Mouse (Mus musculus) neural tube, embryonic 11.5 days (tissue): ENCODE measurements around the gene Tead3. TPM values are rescaled to one million over a fixed set of nuclear protein-coding genes. Genes with fewer than 3 reads are reported as not detected.

Source experiments
- ATAC-seq: fragments of 200-750 bp; cut with Nextera tagmentation; 2 replicates; pipeline ENCODE4 v1.8.0; 2017; ENCODE audit warnings: moderate number of reproducible peaks, mild to moderate bottlenecking, moderate TSS enrichment, moderate library complexity; ENCODE audit not compliant: insufficient read depth, low FRiP score, low TSS enrichment
- DNase-seq: peaks from one replicate; pipeline ENCODE4 v3.0.0-alpha.2; 2015; ENCODE audit warnings: low spot score
- H3K27ac ChIP-seq: fragments of 300-500 bp; sonication (generic); 2 replicates; pipeline ENCODE4 v1.5.1; 2014; ENCODE audit warnings: low read depth, mild to moderate bottlenecking, low read length
- H3K27me3 ChIP-seq: fragments of 300-500 bp; sonication (generic); 2 replicates; pipeline ENCODE4 v1.6.1; 2014; ENCODE audit warnings: mild to moderate bottlenecking, low read length, mixed read lengths; ENCODE audit not compliant: control insufficient read depth, insufficient read depth
- H3K36me3 ChIP-seq: fragments of 300-500 bp; sonication (generic); 2 replicates; pipeline ENCODE4 v1.6.1; 2014; ENCODE audit warnings: mild to moderate bottlenecking, low read length, moderate library complexity, mixed read lengths; ENCODE audit not compliant: control insufficient read depth, insufficient read depth
- H3K4me1 ChIP-seq: fragments of 300-500 bp; sonication (generic); 2 replicates; pipeline ENCODE4 v1.6.1; 2014; ENCODE audit warnings: low read length, mixed read lengths; ENCODE audit not compliant: control insufficient read depth, insufficient read depth
- H3K4me2 ChIP-seq: fragments of 300-500 bp; sonication (generic); 2 replicates; pipeline ENCODE4 v1.6.1; 2014; ENCODE audit warnings: low read depth, mild to moderate bottlenecking, moderate library complexity
- H3K4me3 ChIP-seq: fragments of 300-500 bp; sonication (generic); 2 replicates; pipeline ENCODE4 v1.5.1; 2014; ENCODE audit warnings: low read depth, low read length
- H3K9ac ChIP-seq: fragments of 300-500 bp; sonication (generic); 2 replicates; pipeline ENCODE4 v1.6.1; 2014; ENCODE audit warnings: mild to moderate bottlenecking, low read length
- H3K9me3 ChIP-seq: fragments of 300-500 bp; sonication (generic); 2 replicates; pipeline ENCODE4 v1.6.1; 2016; ENCODE audit warnings: low read length; ENCODE audit not compliant: control insufficient read depth
- WGBS: fragments of 180-500 bp; shearing (Covaris S2); extraction: QIAGEN DNeasy Blood & Tissue Kit; methylation state at CpG from one replicate; pipeline ENCODE4 v1.1.7; 2014; 5-methylcytosine and 5-hydroxymethylcytosine counted together
- polyA plus RNA-seq: library from polyadenylated mRNA; unstranded; fragments of >200 nt; fragmentation: Nextera tagmentation; extraction: Ambion mirVana; gene quantifications from 2 replicates; pipeline ENCODE4 v1.2.1, GENCODE M21; 2014

The Tead3 gene
- polyA plus RNA-seq, 1 experiment from 2014 or later: 4.5 TPM

DNA sequence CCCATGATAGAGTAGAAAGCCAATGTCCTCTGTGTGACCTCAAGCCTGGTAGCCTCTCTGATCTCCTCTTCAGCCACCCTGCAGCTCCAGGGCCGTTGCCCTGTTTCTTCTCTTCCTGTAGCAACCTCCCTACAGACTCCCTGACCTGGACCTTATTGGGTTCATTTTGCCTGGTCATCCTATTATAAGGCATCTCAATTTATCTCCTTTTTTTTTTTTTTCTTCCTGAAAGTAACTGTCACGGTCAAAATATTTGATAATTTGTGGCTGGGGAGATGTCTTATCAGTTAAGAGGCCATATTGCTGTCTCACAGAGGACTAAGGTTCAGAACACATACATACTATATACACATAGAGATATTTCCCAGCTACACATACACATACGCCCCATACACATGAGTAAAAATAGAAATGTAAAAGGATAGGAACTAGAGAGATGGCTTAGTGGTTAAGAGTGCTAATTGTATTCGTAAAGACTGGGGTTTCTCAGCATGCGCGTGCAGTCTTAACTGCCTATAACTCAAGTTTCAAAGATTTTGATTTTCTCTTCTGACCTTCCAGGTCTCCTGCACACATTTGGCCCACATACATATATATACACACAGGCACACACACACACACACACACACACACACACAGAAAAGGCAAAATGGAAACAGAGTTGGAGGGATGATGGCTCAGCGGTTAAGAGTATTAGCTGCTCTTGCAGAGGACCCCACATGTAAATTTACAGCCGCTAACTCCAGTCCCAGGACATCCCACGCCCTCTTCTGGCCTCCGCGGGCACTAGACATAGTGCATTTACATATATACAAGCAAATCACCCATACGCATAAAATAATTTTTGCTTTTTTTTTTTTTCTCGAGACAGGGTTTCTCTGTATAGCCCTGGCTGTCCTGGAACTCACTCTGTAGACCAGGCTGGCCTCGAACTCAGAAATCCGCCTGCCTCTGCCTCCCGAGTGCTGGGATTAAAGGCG, 38.1 kb downstream of the Tead3 start:
- Histone ChIP-seq H3K27me3 (no peaks in the 10 kb centered on the region), H3K9me3 (no peaks in the 10 kb centered on the region), H3K36me3 (no peaks in the 10 kb centered on the region; the same call in 1 of the 2 replicates), H3K4me3 (peak overlapping the region; percentile 81), H3K27ac (no peak overlapping the region; the same call in 1 of the 2 replicates), H3K4me1 (peaks cover 4% of the 10 kb centered on the region; the same call in 1 of the 2 replicates), H3K4me2 (peak overlapping the region; percentile 29), H3K9ac (peak overlapping the region; percentile 26; the same call in 1 of the 2 replicates)
- 32% methylated on average over 15 of the region's 17 CpGs for WGBS
- ATAC-seq (peak; percentile 1; the same call in 1 of the 2 replicates), DNase-seq (no peak)

DNA sequence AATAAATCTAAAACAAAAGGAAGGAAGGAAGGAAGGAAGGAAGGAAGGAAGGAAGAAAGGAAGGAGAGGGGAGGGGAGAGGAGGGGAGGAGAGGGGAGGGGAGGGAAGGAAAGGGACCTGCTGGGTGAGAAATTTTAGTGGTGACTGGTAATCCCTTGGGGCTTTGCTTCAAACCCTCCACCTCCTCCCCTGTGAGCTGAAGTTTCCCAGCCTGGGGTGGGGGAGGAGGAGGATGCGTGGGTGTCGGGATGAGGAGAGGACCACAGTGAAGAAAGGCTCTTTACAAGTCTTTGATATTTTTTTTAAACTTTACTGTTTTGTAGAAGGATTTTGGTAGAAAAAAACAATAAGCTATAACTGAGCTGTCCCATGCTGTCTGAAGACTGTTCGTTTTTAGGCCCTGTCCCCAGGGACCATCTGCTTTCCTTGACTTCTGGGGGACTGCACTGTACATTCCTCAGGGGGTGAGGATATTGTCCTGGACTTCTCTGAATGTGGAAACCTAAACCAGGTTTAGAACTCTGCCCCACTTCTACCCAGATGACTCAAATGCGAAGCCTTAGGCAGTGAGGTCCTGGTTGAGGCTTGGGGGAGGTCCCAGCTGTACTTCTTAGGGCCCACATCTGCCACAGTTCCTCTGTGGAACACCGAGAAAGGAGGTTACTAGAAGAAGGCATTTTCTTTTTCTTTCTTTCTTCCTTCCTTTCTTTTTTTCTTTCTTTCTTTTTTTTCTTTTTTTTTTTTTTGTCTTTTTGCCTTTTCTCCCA, 39.1 kb downstream of the Tead3 start:
- peaks cover 4% of the 10 kb centered on the region; the same call in 1 of the 2 replicates for H3K4me1 ChIP-seq
- no peaks in the 10 kb centered on the region; the same call in 1 of the 2 replicates for H3K36me3 ChIP-seq
- DNase-seq: no peak
- no peak for ATAC-seq
- H3K4me3 ChIP-seq: no peak overlapping the region
- H3K27me3 ChIP-seq: no peaks in the 10 kb centered on the region
- 73% methylated on average over 5 of the region's 5 CpGs for WGBS
- H3K4me2 ChIP-seq: no peak overlapping the region
- H3K9ac ChIP-seq: no peak overlapping the region
- no peaks in the 10 kb centered on the region for H3K9me3 ChIP-seq
- H3K27ac ChIP-seq: no peak overlapping the region

- no peak for ATAC-seq
- 84% methylated on average over 3 of the region's 3 CpGs for WGBS
These were observed 39.8 kb downstream of the Tead3 start for GRCm38 (mm10) chr17:28310831-28311230.

DNA sequence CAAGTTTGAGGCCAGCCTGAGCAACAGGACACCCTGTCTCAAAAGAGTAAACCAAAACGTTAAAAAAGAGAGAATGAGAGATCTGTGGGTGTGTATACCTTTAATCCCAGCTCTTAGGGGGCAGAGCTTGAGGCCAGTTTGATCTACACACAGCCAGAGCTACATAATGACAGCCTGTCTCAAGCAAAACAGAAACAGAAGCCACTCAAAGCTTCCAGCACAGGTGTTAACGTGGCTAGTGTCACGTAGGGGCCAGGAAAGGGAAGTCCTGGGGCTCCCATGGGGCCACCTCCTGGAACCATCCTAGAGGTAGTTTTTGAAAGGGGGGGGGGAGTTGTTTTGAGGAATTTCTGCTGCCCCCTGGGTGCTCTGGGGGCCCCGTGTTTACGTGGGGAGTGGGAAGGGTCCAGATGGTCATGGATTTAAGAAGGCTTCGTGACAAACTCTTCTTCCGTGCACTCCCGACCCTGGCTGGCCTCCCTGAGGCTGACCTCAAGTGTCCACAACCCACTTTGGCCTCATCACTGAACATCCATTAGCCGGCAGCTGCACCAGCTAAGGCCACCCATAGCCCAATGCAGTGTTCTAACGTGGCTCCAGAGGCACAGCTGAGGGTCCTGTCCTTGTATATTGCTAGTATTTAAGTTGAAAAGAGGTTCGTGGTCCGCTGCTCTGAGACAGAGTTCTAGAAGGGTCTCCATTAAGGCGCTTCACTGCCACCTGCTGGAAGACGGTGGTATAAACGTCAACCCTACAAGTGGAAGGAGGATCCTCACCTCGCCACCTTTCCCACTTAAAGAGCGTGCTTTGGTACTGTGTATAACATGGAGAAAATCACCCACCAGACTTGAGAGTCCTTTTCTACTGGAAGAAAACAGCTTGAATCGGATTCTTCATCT, 42.1 kb downstream of the Tead3 start:
- ATAC-seq (no peak), DNase-seq (peak; percentile 89)
- H3K36me3 ChIP-seq: no peaks in the 10 kb centered on the region
- no peak overlapping the region for H3K9ac ChIP-seq
- no peak overlapping the region for H3K4me2 ChIP-seq
- H3K4me3 ChIP-seq: no peak overlapping the region
- peaks cover 4% of the 10 kb centered on the region; the same call in 1 of the 2 replicates for H3K4me1 ChIP-seq
- H3K9me3 ChIP-seq: no peaks in the 10 kb centered on the region
- no peaks in the 10 kb centered on the region for H3K27me3 ChIP-seq
- H3K27ac ChIP-seq: no peak overlapping the region
- 18% methylated on average over 18 of the region's 18 CpGs for WGBS

More at GRCm38 (mm10) chr17:28310831-28311230, 39.8 kb downstream of the Tead3 start:
- no peak overlapping the region for H3K4me3 ChIP-seq
- DNase-seq: no peak
- H3K36me3 ChIP-seq: no peaks in the 10 kb centered on the region
- H3K9ac ChIP-seq: no peak overlapping the region
- H3K4me2 ChIP-seq: no peak overlapping the region
- H3K4me1 ChIP-seq: peaks cover 4% of the 10 kb centered on the region; the same call in 1 of the 2 replicates
- H3K9me3 ChIP-seq: no peaks in the 10 kb centered on the region
- no peaks in the 10 kb centered on the region for H3K27me3 ChIP-seq
- no peak overlapping the region for H3K27ac ChIP-seq

DNA sequence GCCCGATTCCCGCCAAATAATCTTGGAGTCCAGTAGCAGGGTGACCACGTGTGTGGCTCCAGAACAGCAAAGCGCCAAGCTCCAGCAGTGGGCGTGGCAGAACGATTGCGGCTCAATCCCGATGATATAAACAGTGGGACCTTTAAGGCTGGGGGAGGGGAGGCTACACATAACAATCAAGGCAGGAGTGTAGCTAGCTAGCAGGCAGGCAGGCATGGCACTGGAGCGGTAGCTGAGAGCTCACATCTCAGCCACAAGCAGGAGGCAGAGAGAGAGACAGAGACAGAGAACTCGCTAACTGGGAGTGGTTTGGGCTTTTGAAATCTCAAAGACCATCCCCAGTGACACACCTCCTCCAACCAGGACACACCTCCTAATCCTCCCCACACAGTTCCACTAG, 45.4 kb downstream of the Tead3 start:
- no peak overlapping the region for H3K9ac ChIP-seq
- 57% methylated on average over 10 of the region's 10 CpGs for WGBS

GRCm38 (mm10) chr17:28300850-28301249, 49.8 kb downstream of the Tead3 start:
- Histone ChIP-seq H3K9ac (no peak overlapping the region), H3K9me3 (no peaks in the 10 kb centered on the region), H3K36me3 (no peaks in the 10 kb centered on the region), H3K4me3 (no peak overlapping the region), H3K4me2 (no peak overlapping the region), H3K27ac (no peak overlapping the region), H3K4me1 (peaks cover 11% of the 10 kb centered on the region), H3K27me3 (no peaks in the 10 kb centered on the region)
- no peak for ATAC-seq
- WGBS: 67% methylated on average over 3 of the region's 3 CpGs
- no peak for DNase-seq

More for the DNA sequence above, 45.4 kb downstream of the Tead3 start:
- Histone ChIP-seq H3K4me1 (peaks cover 7% of the 10 kb centered on the region), H3K27me3 (no peaks in the 10 kb centered on the region), H3K36me3 (no peaks in the 10 kb centered on the region), H3K4me2 (no peak overlapping the region), H3K9me3 (no peaks in the 10 kb centered on the region), H3K27ac (no peak overlapping the region), H3K4me3 (no peak overlapping the region)
- DNase-seq (no peak), ATAC-seq (no peak)

DNA sequence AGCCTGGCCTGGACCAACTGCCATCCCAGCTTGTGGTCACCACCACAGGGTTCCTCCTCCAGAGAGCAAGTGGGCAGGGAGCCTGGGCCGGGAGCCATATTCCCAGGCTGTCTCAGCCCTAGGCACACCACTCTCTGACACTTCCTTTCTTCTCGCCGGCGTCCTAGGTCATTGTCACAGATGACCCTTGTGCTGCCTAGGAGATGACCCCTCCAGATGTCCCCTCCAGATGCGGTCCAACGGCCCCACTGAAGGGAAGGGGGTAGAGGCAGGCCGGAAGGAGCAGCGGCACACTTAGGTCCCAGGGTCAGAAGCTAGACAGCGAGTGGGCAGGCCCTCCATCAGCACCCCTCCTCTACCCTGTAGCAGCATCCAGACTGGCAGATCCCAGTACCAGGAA, 50.3 kb downstream of the Tead3 start:
- no peak overlapping the region for H3K4me2 ChIP-seq
- ATAC-seq (no peak), DNase-seq (no peak)
- H3K9me3 ChIP-seq: no peaks in the 10 kb centered on the region
- H3K27me3 ChIP-seq: no peaks in the 10 kb centered on the region
- H3K27ac ChIP-seq: 0 out of 2 replicates have a peak overlapping the region, but pooled peaks have one; percentile 34
- WGBS: 21% methylated on average over 9 of the region's 9 CpGs
- peaks cover 11% of the 10 kb centered on the region for H3K4me1 ChIP-seq
- no peaks in the 10 kb centered on the region for H3K36me3 ChIP-seq
- 0 out of 2 replicates have a peak overlapping the region, but pooled peaks have one; percentile 7 for H3K9ac ChIP-seq
- no peak overlapping the region for H3K4me3 ChIP-seq
